Mouse (Mus musculus): ENCODE data around the gene Ackr3.

The Ackr3 gene

GRCm38 (mm10) chr1:90260704-90261581 lies 57.2 kb downstream of the Ackr3 start:
- no peak for DNase-seq

- no peak for DNase-seq
These were observed 58.6 kb downstream of the Ackr3 start for GRCm38 (mm10) chr1:90262380-90262779.

Measured in cerebellum, adult 9-10 months (tissue).